Mouse (Mus musculus): ENCODE measurements around the gene Cwc25.

DNA sequence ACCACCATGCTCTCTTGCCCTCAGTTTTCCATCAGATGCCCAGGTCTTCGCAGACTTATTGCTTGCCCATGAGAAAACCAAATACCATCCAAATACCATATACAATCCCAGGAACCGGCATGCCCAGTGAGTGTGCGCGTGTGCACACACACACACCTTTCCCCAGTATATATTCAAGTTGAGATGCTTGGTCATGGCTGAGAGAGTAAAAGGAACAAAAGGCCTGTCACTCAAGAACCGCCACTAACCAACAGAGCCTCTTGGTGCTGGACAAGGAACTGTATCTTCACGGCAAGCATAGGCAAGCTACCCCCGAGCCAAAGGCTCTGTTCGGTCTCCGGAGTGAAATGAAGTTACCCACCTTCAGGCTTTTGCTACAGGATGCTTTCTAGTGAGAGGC is 23.8 kb downstream of the Cwc25 start:
- TF ChIP-seq CTCF (IDR thresholded peaks at IDR 0.05; ENCODE audit: extremely low read depth, insufficient read depth, insufficient read length, insufficient replicate concordance) (no peak), POLR2A (IDR thresholded peaks at IDR 0.05; ENCODE audit: low read depth, low read length) (no peak)
